Mouse (Mus musculus): ENCODE measurements around the gene Sdhd. TPM values are rescaled to one million over a fixed set of nuclear protein-coding genes. Genes with fewer than 3 reads are reported as not detected.

Sdhd gene
- polyA plus RNA-seq, 1 experiment from 2014 or later = 274 TPM

DNA sequence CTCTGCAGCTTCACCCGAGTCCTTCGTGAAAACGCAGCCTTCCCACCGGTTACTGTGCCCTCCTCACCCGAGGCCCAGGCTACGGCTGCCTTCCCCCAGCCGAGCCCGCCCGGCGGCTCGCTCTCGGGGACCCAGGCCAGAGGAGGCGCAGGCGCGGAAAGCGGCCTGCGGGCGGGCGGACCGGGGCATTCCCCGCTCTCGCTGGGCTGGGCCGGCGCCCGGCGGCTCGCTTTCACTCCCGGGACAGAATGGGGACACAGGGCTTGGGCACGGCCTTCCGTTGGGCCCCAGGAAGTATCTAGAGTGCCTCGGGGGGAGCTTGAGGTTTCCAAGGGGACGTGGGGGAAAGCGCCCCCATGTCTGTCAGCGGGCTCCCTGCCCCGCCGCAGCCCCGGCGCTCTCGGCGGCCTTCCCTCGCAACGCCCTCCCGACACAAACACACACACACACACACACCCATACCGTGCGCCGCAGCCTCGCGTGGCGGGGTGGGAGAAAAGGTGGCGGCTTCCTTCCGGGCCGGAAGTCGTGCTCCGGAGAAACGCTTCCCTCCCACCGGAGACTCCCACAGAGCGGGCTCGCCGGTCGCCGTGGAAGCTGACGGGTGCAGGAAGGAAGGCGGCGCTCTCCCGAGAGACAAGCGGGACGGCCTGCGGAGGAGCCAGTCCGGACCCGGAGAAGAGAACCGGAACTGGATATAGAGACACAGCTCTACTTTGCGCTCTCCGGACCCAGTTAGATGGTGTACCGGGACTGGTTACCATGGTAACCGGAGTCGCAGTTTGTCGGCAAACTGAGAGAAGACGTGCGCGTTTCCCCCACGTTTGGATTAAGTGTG, 13.4 kb upstream of the Sdhd start, which contains the start of the genes Pih1d2 and Nkapd1:
Gene Pih1d2, plus strand, starts transcription at position 556 of the 838 bp plus-strand sequence.
Gene Nkapd1, minus strand, starts transcription at position 699 of the 838 bp plus-strand sequence.
- Histone ChIP-seq H3K9me3 (ENCODE audit: control insufficient read depth, low read length) (no peaks in the 10 kb centered on the region), H3K4me3 (ENCODE audit: low read depth, low read length) (peak within 1 kb of the TSS; percentile 96), H3K4me1 (ENCODE audit: control insufficient read depth, insufficient read depth, low read length) (peaks cover 7% of the 10 kb centered on the region), H3K36me3 (ENCODE audit: control insufficient read depth, insufficient read depth, low read length) (peaks cover 8% of the 10 kb centered on the region), H3K9ac (ENCODE audit: low read length) (peak within 1 kb of the TSS; percentile 93), H3K4me2 (peak within 1 kb of the TSS; percentile 61), H3K27ac (ENCODE audit: low read depth, low read length) (peak within 1 kb of the TSS; percentile 90), H3K27me3 (ENCODE audit: control insufficient read depth, insufficient read depth, low read length) (no peaks in the 10 kb centered on the region)
- ATAC-seq (ENCODE audit: low FRiP score) = peak; percentile 94
- DNase-seq (ENCODE audit: low spot score, missing footprints) = peak; percentile 99
- WGBS = under 1% methylated on average over 80 of the region's 81 CpGs

DNA sequence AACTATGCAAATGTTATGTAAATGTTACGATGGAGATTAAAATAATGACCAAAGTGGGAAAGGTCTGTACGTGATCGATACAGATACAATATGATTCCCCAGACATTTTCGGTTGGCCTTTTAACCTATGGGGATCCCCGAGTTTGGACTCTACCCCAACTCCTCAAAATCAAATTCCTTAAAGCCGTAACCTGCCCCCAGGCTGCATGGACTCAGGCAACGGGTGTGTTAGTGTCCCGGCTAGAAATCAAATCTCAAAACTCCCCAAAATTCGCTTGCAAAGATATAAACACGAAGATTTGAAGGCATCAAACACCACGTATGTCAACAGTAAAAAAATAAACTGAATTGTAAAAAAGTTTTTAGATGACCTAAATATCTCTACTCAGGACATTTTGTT, 12.5 kb upstream of the Sdhd start:
- WGBS = 42% methylated on average over 11 of the region's 11 CpGs
- H3K4me1 ChIP-seq (ENCODE audit: control insufficient read depth, insufficient read depth, low read length) = peaks cover 7% of the 10 kb centered on the region
- H3K4me3 ChIP-seq (ENCODE audit: low read depth, low read length) = peak overlapping the region; percentile 96
- no peaks in the 10 kb centered on the region for H3K9me3 ChIP-seq (ENCODE audit: control insufficient read depth, low read length)
- H3K4me2 ChIP-seq = peak overlapping the region; percentile 61
- peak overlapping the region; percentile 93 for H3K9ac ChIP-seq (ENCODE audit: low read length)
- ATAC-seq (ENCODE audit: low FRiP score) = no peak
- DNase-seq (ENCODE audit: low spot score, missing footprints) = peak; percentile 79
- no peak overlapping the region for H3K27ac ChIP-seq (ENCODE audit: low read depth, low read length)
- H3K27me3 ChIP-seq (ENCODE audit: control insufficient read depth, insufficient read depth, low read length) = no peaks in the 10 kb centered on the region
- peaks cover 11% of the 10 kb centered on the region for H3K36me3 ChIP-seq (ENCODE audit: control insufficient read depth, insufficient read depth, low read length)

DNA sequence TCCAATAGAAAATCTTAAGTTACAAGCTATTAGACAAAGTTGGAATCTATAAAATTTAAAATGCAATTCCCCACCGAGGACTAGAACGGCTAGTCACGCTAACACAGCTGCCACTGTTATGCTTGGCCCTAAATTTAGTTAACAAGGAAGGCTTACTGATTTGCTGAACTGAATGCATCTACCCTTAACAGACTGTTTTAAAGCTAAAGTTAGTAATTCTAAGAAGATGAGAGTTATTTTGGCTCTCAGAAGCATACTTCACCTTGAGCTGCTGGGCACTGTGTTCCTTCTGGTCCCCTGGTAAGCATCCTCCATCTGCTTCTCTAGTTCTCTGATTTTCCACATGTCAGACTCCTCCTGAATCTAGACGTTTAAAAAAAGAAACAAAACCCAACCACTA, 8.5 kb upstream of the Sdhd start:
- Histone ChIP-seq H3K36me3 (ENCODE audit: control insufficient read depth, insufficient read depth, low read length) (peaks cover 21% of the 10 kb centered on the region), H3K27me3 (ENCODE audit: control insufficient read depth, insufficient read depth, low read length) (no peaks in the 10 kb centered on the region), H3K9ac (ENCODE audit: low read length) (no peak overlapping the region), H3K27ac (ENCODE audit: low read depth, low read length) (no peak overlapping the region), H3K4me2 (no peak overlapping the region), H3K9me3 (ENCODE audit: control insufficient read depth, low read length) (no peaks in the 10 kb centered on the region), H3K4me1 (ENCODE audit: control insufficient read depth, insufficient read depth, low read length) (peaks cover 7% of the 10 kb centered on the region), H3K4me3 (ENCODE audit: low read depth, low read length) (no peak overlapping the region)
- no peak for ATAC-seq (ENCODE audit: low FRiP score)
- DNase-seq (ENCODE audit: low spot score, missing footprints) = no peak
- 94% methylated on average over 4 of the region's 4 CpGs for WGBS

DNA sequence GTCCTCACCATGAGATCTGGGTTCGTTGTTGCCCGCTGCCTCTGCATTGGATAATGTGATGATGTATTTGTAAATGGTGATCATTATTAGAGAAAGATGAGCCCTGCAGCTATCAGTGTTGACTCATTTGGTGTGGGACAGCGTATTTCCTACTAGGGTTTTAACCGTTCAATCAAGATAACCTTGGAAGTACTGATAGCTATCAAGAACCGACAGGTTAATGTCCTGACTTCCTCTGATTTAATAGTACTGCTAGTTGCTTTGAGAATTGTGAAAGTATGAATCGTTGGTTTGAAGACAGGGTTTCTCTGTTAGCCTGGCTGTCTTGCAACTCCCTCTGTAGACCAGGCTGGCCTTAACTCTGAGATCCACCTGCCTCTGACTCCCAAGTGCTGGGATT, 726 bp upstream of the Sdhd start:
- H3K36me3 ChIP-seq (ENCODE audit: control insufficient read depth, insufficient read depth, low read length) = peaks cover 3% of the 10 kb centered on the region; the same call in 1 of the 2 replicates

DNA sequence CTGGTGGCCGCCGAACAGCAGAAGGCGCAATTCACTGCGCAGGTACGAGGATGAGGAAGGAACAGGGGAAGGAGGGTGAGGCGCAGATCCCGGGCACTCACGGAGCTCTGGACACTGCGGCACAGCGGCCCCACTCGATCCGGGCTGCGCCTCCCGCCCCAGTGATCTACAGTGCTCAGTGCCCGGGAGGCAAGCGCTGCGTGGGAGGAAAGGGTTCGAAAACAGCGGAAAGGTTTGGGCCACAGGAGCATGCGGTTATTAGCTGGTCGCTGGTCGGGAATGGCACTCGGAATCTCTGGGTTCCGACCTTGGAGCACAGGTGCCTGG, 349 bp upstream of the Sdhd start:
- peaks cover 3% of the 10 kb centered on the region; the same call in 1 of the 2 replicates for H3K36me3 ChIP-seq (ENCODE audit: control insufficient read depth, insufficient read depth, low read length)
- H3K27me3 ChIP-seq (ENCODE audit: control insufficient read depth, insufficient read depth, low read length) = no peaks in the 10 kb centered on the region

More for the DNA sequence above, 726 bp upstream of the Sdhd start:
- DNase-seq (ENCODE audit: low spot score, missing footprints) (peak; percentile 86), ATAC-seq (ENCODE audit: low FRiP score) (no peak)
- Histone ChIP-seq H3K4me2 (peak overlapping the region; percentile 96), H3K9me3 (ENCODE audit: control insufficient read depth, low read length) (no peaks in the 10 kb centered on the region), H3K4me1 (ENCODE audit: control insufficient read depth, insufficient read depth, low read length) (peaks cover 18% of the 10 kb centered on the region), H3K27me3 (ENCODE audit: control insufficient read depth, insufficient read depth, low read length) (no peaks in the 10 kb centered on the region), H3K4me3 (ENCODE audit: low read depth, low read length) (peak overlapping the region; percentile 84), H3K9ac (ENCODE audit: low read length) (peak overlapping the region; percentile 92), H3K27ac (ENCODE audit: low read depth, low read length) (no peak overlapping the region; the same call in 1 of the 2 replicates)
- 6% methylated on average over 6 of the region's 6 CpGs for WGBS

DNA sequence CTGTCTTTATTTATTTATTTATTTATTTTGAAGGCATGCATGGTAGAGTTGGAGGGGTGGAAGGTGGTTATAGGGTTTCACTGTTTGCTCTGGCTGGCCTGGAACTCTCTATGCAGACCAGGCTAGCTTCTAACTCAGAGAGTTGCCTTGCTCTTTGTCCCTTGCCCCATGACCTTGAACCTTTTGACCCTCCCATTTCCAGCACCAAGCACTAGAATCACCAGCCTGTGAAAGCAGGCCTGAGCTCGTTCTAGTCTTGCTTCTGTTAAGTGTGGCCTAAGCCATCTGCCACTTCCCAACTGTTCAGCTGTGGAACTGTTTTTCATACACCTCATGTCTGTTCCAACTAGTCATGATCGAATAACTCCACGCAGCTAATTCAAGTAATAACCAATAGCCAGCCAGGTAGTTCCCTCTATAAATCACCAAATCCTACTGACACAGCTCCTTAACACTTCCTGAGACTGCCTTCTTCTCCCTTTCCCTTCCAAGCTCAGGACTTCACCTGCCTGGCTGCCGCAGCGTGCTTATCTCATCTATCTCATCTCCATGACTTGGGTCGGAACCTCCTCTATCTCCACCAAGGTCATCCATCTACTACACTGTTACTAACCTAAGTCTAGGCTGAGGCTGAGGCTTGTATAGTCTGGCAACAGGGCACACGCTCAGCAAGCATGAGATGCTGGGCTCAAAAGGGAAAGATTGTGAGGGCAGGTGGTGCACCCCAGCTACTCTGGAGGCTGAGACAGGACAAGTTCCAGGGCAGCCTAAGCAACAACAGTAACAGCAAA, 1.4 kb downstream of the Sdhd start:
- Histone ChIP-seq H3K9ac (ENCODE audit: low read length) (peak overlapping the region; percentile 92), H3K27ac (ENCODE audit: low read depth, low read length) (no peak overlapping the region), H3K9me3 (ENCODE audit: control insufficient read depth, low read length) (no peaks in the 10 kb centered on the region), H3K27me3 (ENCODE audit: control insufficient read depth, insufficient read depth, low read length) (no peaks in the 10 kb centered on the region), H3K4me1 (ENCODE audit: control insufficient read depth, insufficient read depth, low read length) (peaks cover 18% of the 10 kb centered on the region), H3K36me3 (ENCODE audit: control insufficient read depth, insufficient read depth, low read length) (peaks cover 11% of the 10 kb centered on the region), H3K4me3 (ENCODE audit: low read depth, low read length) (peak overlapping the region; percentile 84), H3K4me2 (peak overlapping the region; percentile 96)
- WGBS = 90% methylated on average over 7 of the region's 7 CpGs
- ATAC-seq (ENCODE audit: low FRiP score) (no peak), DNase-seq (ENCODE audit: low spot score, missing footprints) (no peak)

More for the DNA sequence above, 349 bp upstream of the Sdhd start:
- Histone ChIP-seq H3K27ac (ENCODE audit: low read depth, low read length) (peak overlapping the region; percentile 85), H3K9ac (ENCODE audit: low read length) (peak overlapping the region; percentile 92), H3K4me2 (peak overlapping the region; percentile 96), H3K9me3 (ENCODE audit: control insufficient read depth, low read length) (no peaks in the 10 kb centered on the region), H3K4me3 (ENCODE audit: low read depth, low read length) (peak overlapping the region; percentile 84), H3K4me1 (ENCODE audit: control insufficient read depth, insufficient read depth, low read length) (peaks cover 18% of the 10 kb centered on the region)
- under 1% methylated on average over 24 of the region's 24 CpGs for WGBS
- ATAC-seq (ENCODE audit: low FRiP score) (peak; percentile 91), DNase-seq (ENCODE audit: low spot score, missing footprints) (no peak)

DNA sequence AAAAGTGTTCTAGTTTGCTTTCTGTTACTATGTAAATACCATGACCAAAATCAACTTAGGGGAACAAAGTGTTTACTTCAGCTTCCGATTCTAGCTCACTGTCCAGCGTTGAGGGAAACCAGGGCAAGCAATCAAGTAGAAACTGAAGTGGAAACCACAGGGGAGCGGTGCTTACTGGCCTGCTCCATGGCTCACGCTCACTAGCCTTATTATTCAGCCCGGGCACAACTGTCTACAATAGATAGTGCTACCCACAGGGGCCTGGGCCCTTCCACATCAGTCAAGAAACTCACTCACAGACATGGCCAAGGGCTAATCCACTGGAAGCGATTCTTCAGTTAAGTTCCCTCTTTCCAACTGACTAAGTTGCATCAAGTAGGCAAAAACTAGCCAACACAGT, 2.1 kb downstream of the Sdhd start:
- 86% methylated on average over 6 of the region's 6 CpGs for WGBS

DNA sequence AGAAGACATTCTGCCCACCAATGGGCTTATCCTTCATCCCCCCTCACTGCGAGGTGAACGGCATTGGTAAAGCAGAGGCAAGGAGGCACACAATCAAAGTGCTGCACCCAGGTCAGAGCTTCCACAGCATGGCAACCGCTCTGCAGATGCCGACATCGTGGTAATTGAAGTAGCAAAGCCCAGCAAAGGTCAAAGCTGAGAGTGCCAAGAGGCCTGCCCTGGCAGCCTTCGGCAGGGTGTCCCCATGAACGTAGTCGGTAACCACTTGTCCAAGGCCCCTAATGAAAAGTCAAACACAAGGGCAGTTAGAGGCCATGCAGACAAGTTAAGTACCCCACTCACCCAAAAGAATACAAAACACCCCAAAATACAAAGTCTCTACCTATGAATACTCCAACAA, 6.6 kb downstream of the Sdhd start:
- H3K9me3 ChIP-seq (ENCODE audit: control insufficient read depth, low read length) = no peaks in the 10 kb centered on the region
- DNase-seq (ENCODE audit: low spot score, missing footprints) (no peak), ATAC-seq (ENCODE audit: low FRiP score) (no peak)
- H3K27ac ChIP-seq (ENCODE audit: low read depth, low read length) = no peak overlapping the region
- 93% methylated on average over 8 of the region's 8 CpGs for WGBS
- no peak overlapping the region for H3K4me3 ChIP-seq (ENCODE audit: low read depth, low read length)
- peaks cover under 1% of the 10 kb centered on the region for H3K4me1 ChIP-seq (ENCODE audit: control insufficient read depth, insufficient read depth, low read length)
- H3K27me3 ChIP-seq (ENCODE audit: control insufficient read depth, insufficient read depth, low read length) = no peaks in the 10 kb centered on the region
- H3K36me3 ChIP-seq (ENCODE audit: control insufficient read depth, insufficient read depth, low read length) = peaks cover 19% of the 10 kb centered on the region
- H3K9ac ChIP-seq (ENCODE audit: low read length) = no peak overlapping the region
- H3K4me2 ChIP-seq = no peak overlapping the region

More for the DNA sequence above, 2.1 kb downstream of the Sdhd start:
- Histone ChIP-seq H3K4me2 (no peak overlapping the region), H3K36me3 (ENCODE audit: control insufficient read depth, insufficient read depth, low read length) (peaks cover 16% of the 10 kb centered on the region), H3K4me3 (ENCODE audit: low read depth, low read length) (no peak overlapping the region), H3K9ac (ENCODE audit: low read length) (no peak overlapping the region), H3K27ac (ENCODE audit: low read depth, low read length) (no peak overlapping the region), H3K27me3 (ENCODE audit: control insufficient read depth, insufficient read depth, low read length) (no peaks in the 10 kb centered on the region), H3K4me1 (ENCODE audit: control insufficient read depth, insufficient read depth, low read length) (peaks cover 18% of the 10 kb centered on the region), H3K9me3 (ENCODE audit: control insufficient read depth, low read length) (no peaks in the 10 kb centered on the region)
- ATAC-seq (ENCODE audit: low FRiP score) (no peak), DNase-seq (ENCODE audit: low spot score, missing footprints) (no peak)

Measured in midbrain, embryonic 11.5 days (tissue).